Mouse (Mus musculus): ENCODE results near the gene Mrgprh.
A peak's percentile ranks its signal among the peaks of the same experiment; 100 is the strongest.

The Mrgprh gene

GRCm38 (mm10) chr17:12875734-12876133 is at the start of gene Mrgprh:
TSS of gene Mrgprh (plus strand) at chr17:12876034.
- no peak for DNase-seq

GRCm38 (mm10) chr17:12830351-12830750 is 45.5 kb upstream of the Mrgprh start:
- no peak for DNase-seq

- no peak for DNase-seq
These were observed 43.6 kb upstream of the Mrgprh start for GRCm38 (mm10) chr17:12832231-12832630.

GRCm38 (mm10) chr17:12832657-12833056 is 43.2 kb upstream of the Mrgprh start:
- DNase-seq = no peak

GRCm38 (mm10) chr17:12834317-12834716 is 41.5 kb upstream of the Mrgprh start:
- DNase-seq = no peak

GRCm38 (mm10) chr17:12834826-12835225 is 41.0 kb upstream of the Mrgprh start:
- no peak for DNase-seq

- DNase-seq = no peak
These were observed 40.1 kb upstream of the Mrgprh start for GRCm38 (mm10) chr17:12835738-12836137.

- DNase-seq = no peak
These were observed 36.2 kb upstream of the Mrgprh start for GRCm38 (mm10) chr17:12839475-12840267.

GRCm38 (mm10) chr17:12843826-12844225 is 32.0 kb upstream of the Mrgprh start:
- no peak for DNase-seq

GRCm38 (mm10) chr17:12844540-12844939 is 31.3 kb upstream of the Mrgprh start:
- DNase-seq = no peak

GRCm38 (mm10) chr17:12845862-12846261 is 30.0 kb upstream of the Mrgprh start:
- no peak for DNase-seq

GRCm38 (mm10) chr17:12846474-12846873 is 29.4 kb upstream of the Mrgprh start:
- no peak for DNase-seq

GRCm38 (mm10) chr17:12847736-12848135 is 28.1 kb upstream of the Mrgprh start:
- no peak for DNase-seq

- DNase-seq = no peak
These were observed 26.0 kb upstream of the Mrgprh start for GRCm38 (mm10) chr17:12849778-12850382.

- no peak for DNase-seq
These were observed 24.1 kb upstream of the Mrgprh start for GRCm38 (mm10) chr17:12851689-12852088.

- no peak for DNase-seq
These were observed 22.0 kb upstream of the Mrgprh start for GRCm38 (mm10) chr17:12853821-12854220.

- no peak for DNase-seq
These were observed 21.4 kb upstream of the Mrgprh start for GRCm38 (mm10) chr17:12854386-12854785.

GRCm38 (mm10) chr17:12857395-12857794 is 18.4 kb upstream of the Mrgprh start:
- no peak for DNase-seq

- DNase-seq = peak; percentile 55
These were observed 17.8 kb upstream of the Mrgprh start for GRCm38 (mm10) chr17:12858072-12858471.

- no peak for DNase-seq
These were observed 16.8 kb upstream of the Mrgprh start for GRCm38 (mm10) chr17:12859006-12859520.

GRCm38 (mm10) chr17:12864111-12864510 is 11.7 kb upstream of the Mrgprh start:
- no peak for DNase-seq

GRCm38 (mm10) chr17:12865407-12865806 is 10.4 kb upstream of the Mrgprh start:
- peak; percentile 48 for DNase-seq

GRCm38 (mm10) chr17:12866853-12867252 is 9.0 kb upstream of the Mrgprh start:
- no peak for DNase-seq

- DNase-seq = no peak
These were observed 7.8 kb upstream of the Mrgprh start, which contains the start of gene Mas1 for GRCm38 (mm10) chr17:12868043-12868442. TSS of gene Mas1 (minus strand) at chr17:12868143.

All from retina, postnatal 1 day (tissue).